In genomic region chr1:171349210-171349609, GRCm38 (mm10) we compare ENCODE assay signal across 25 mouse cellular contexts. TPM values are rescaled to one million over a fixed set of nuclear protein-coding genes. Genes with fewer than 3 reads are reported as not detected.
A peak's percentile ranks its signal among the peaks of the same experiment; 100 is the strongest.
DNase-seq lines count a peak whose midpoint lies in the region; ATAC-seq and TF ChIP-seq lines count a peak whose summit lies in the region.
"Had no signal": no experiment of that assay in that cellular context is flagged by ENCODE, and none has a peak within 500 bp of the region (broad histone marks: within the 10 kb centered on the region; RNA-seq: fewer than 3 reads in every experiment).

No protein-coding gene starts in this region.

- H3K4me2 ChIP-seq in kidney, embryonic 14.5 days (replicated peaks; ENCODE audit: low read depth, low read length), result no peak overlapping the region
- H3K4me2 ChIP-seq: embryonic facial prominence, embryonic 15.5 days; heart, embryonic 12.5 days; hindbrain, embryonic 14.5 days; intestine, embryonic 15.5 days had no signal

- no peak for ATAC-seq in kidney, embryonic 14.5 days (ENCODE audit: low FRiP score, low TSS enrichment)
- ATAC-seq: activated CD4-positive, CD25-positive, alpha-beta regulatory T cell, adult 4 months; forebrain, embryonic 14.5 days; intestine, embryonic 15.5 days; Patski had no signal

- intact Hi-C loops in gastrocnemius, adult 2 months (cut with DNase I), result loop anchor here (10.0 kb wide), 1 partner anchor 234 kb away; the partner anchor contains the start of gene Cfap126

- H3K9ac ChIP-seq in kidney, embryonic 14.5 days (ENCODE audit: low read depth, low read length), result no peak overlapping the region
- H3K9ac ChIP-seq: embryonic facial prominence, embryonic 15.5 days; heart, embryonic 12.5 days; hindbrain, embryonic 14.5 days; intestine, embryonic 15.5 days had no signal

- no peaks in the 10 kb centered on the region for H3K36me3 ChIP-seq in kidney, embryonic 14.5 days (ENCODE audit: control insufficient read depth, insufficient read depth, low read length)
- H3K36me3 ChIP-seq: embryonic facial prominence, embryonic 15.5 days; heart, embryonic 12.5 days; intestine, embryonic 15.5 days had no signal

- peak overlapping the region; percentile 82 for H3K27ac ChIP-seq in gastrocnemius, adult 2 months
- no peak overlapping the region for H3K27ac ChIP-seq in kidney, embryonic 14.5 days (ENCODE audit: low read depth, low read length)
- H3K27ac ChIP-seq: embryonic facial prominence, embryonic 15.5 days; forebrain, embryonic 10.5 days; hindbrain, embryonic 10.5 days; hindbrain, embryonic 14.5 days; intestine, embryonic 15.5 days had no signal

- peaks cover 6% of the 10 kb centered on the region; the same call in 1 of the 2 replicates for H3K9me3 ChIP-seq in kidney, embryonic 14.5 days (ENCODE audit: control insufficient read depth, low read length)
- H3K9me3 ChIP-seq: embryonic facial prominence, embryonic 15.5 days; G1E; intestine, embryonic 15.5 days had no signal

- 93% methylated on average over 2 of the region's 2 CpGs for WGBS in kidney, embryonic 14.5 days

- no peaks in the 10 kb centered on the region for H3K27me3 ChIP-seq in kidney, embryonic 14.5 days (ENCODE audit: control insufficient read depth, insufficient read depth, low read length)
- H3K27me3 ChIP-seq: CH12.LX; embryonic facial prominence, embryonic 15.5 days; heart, embryonic 12.5 days; intestine, embryonic 15.5 days; Patski had no signal

- peaks cover 13% of the 10 kb centered on the region; the same call in 1 of the 2 replicates for H3K4me1 ChIP-seq in kidney, embryonic 14.5 days (ENCODE audit: control insufficient read depth, insufficient read depth, low read length)

- peak overlapping the region; percentile 45 for H3K4me3 ChIP-seq in gastrocnemius, adult 2 months
- H3K4me3 ChIP-seq in kidney, embryonic 14.5 days (ENCODE audit: low read length), result no peak overlapping the region
- H3K4me3 ChIP-seq: embryonic facial prominence, embryonic 15.5 days; erythroblast, embryonic 14.5 days; forebrain, embryonic 10.5 days; heart, embryonic 12.5 days; hindbrain, embryonic 10.5 days; intestine, embryonic 15.5 days had no signal

- peak; percentile 42 to 71 for DNase-seq in adrenal gland, adult (ENCODE audit: inconsistent age in 2 of 2, low spot score in 1 of 2)
- DNase-seq in adrenal gland, postnatal 10 days, result no peak
- peak; percentile 60 for DNase-seq in gastrocnemius, adult 2 months
- no peak for DNase-seq in gastrocnemius, adult 8-10 months (ENCODE audit: low spot score in 2 of 2)
- DNase-seq in MN1 (ENCODE audit: low spot score), result peak; percentile 30
- DNase-seq in yolk sac, embryonic 10.5 days (ENCODE audit: low spot score), result peak; percentile 26
- DNase-seq in ovary, postnatal 10 days (ENCODE audit: low spot score), result no peak
- DNase-seq: cerebellum, adult 11 months; cerebellum, adult 8-10 months; embryo, embryonic 11 days; gastrocnemius, postnatal 14 days had no signal

- TF ChIP-seq CTCF in gastrocnemius, adult 2 months (IDR thresholded peaks at IDR 0.05), result no peak

RNA-seq across cellular contexts. Expression of gene Pfdn2, which starts 3.7 kb away (rescaled TPM):
- 100 to 1,000 TPM; 107 to 114 TPM for total RNA-seq in adrenal gland, postnatal 10 days (2021)
- total RNA-seq in gastrocnemius, adult 2 months (2021), result 100 to 1,000 TPM in 1 of 2 experiments, 10 to 100 TPM in 1; 93.2 to 101 TPM
- total RNA-seq in gastrocnemius, adult 8-10 months (2022), result 100 to 1,000 TPM in 2 of 4 experiments, 10 to 100 TPM in 2; 46.7 to 104 (median 77.5) TPM
- polyA plus RNA-seq in kidney, embryonic 14.5 days (2014; fragmentation: Nextera tagmentation; extraction: Ambion mirVana), result 53.7 and 103 TPM in 2 replicates

RNA-seq across cellular contexts. Expression of gene Nit1, which starts 3.8 kb away (rescaled TPM):
- total RNA-seq in adrenal gland, postnatal 10 days (2021), result 10 to 100 TPM; 51.4 to 56.0 TPM
- total RNA-seq in gastrocnemius, adult 2 months (2021), result 10 to 100 TPM; 29.4 to 30.4 TPM
- 10 to 100 TPM; 25.6 to 30.3 (median 29.0) TPM for total RNA-seq in gastrocnemius, adult 8-10 months (2022)
- 33.7 and 34.5 TPM in 2 replicates for polyA plus RNA-seq in kidney, embryonic 14.5 days (2014; fragmentation: Nextera tagmentation; extraction: Ambion mirVana)

RNA-seq across cellular contexts. Expression of gene Klhdc9, which starts 11.4 kb away (rescaled TPM):
- total RNA-seq in adrenal gland, postnatal 10 days (2021), result 1 to 10 TPM; 5.3 to 5.7 TPM
- not detected for total RNA-seq in gastrocnemius, adult 2 months (2021)
- total RNA-seq in gastrocnemius, adult 8-10 months (2022), result not detected
- 2.2 and 2.4 TPM in 2 replicates for polyA plus RNA-seq in kidney, embryonic 14.5 days (2014; fragmentation: Nextera tagmentation; extraction: Ambion mirVana)
- total RNA-seq: heart, postnatal 25 days had no signal
- polyA plus RNA-seq: Patski had no signal

RNA-seq across cellular contexts. Expression of gene Dedd, which starts 20.3 kb away (rescaled TPM):
- 10 to 100 TPM; 33.7 to 35.2 TPM for total RNA-seq in adrenal gland, postnatal 10 days (2021)
- total RNA-seq in gastrocnemius, adult 2 months (2021), result 10 to 100 TPM; 32.4 to 35.5 TPM
- total RNA-seq in gastrocnemius, adult 8-10 months (2022), result 10 to 100 TPM; 31.9 to 39.7 (median 37.3) TPM
- 38.8 and 47.1 TPM in 2 replicates for polyA plus RNA-seq in kidney, embryonic 14.5 days (2014; fragmentation: Nextera tagmentation; extraction: Ambion mirVana)

RNA-seq across cellular contexts. Expression of gene Nectin4, which starts 20.7 kb away (rescaled TPM):
- total RNA-seq in adrenal gland, postnatal 10 days (2021), result under 1 TPM; 0.12 to 0.21 TPM
- total RNA-seq in gastrocnemius, adult 2 months (2021), result under 1 TPM in 1 of 2 experiments, not detected in 1; 0.06 TPM
- total RNA-seq in gastrocnemius, adult 8-10 months (2022), result not detected
- polyA plus RNA-seq in kidney, embryonic 14.5 days (2014; fragmentation: Nextera tagmentation; extraction: Ambion mirVana), result 1.0 and 2.6 TPM in 2 replicates
- total RNA-seq: G1E; gastrocnemius, postnatal 14 days had no signal
- polyA plus RNA-seq: erythroblast, embryonic 14.5 days had no signal

Comparison
In these comparisons a context has a peak if more than half of its experiments do, and no peak if none do; other contexts are left out.
1. DNase-seq: peak in adrenal gland, adult (2 of 2), gastrocnemius, adult 2 months (single experiment), MN1 (single experiment) and yolk sac, embryonic 10.5 days (single experiment); none in adrenal gland, postnatal 10 days (single experiment), gastrocnemius, adult 8-10 months (0 of 2) and ovary, postnatal 10 days (single experiment).
2. RNA of gene Klhdc9, which starts 11.4 kb away (total RNA-seq): 5.3 to 5.7 TPM in adrenal gland, postnatal 10 days; not detected in gastrocnemius, adult 2 months and not detected in gastrocnemius, adult 8-10 months; every median in the first group is over 4 times any median in the second.